Mouse (Mus musculus) c-Kit-positive CD71-negative TER-119-negative erythroid progenitor cells, embryonic 14.5 days (primary cell): ENCODE results near the gene Gm9945.

ENCODE experiments used
- DNase-seq: peaks from one replicate; pipeline ENCODE4 v3.0.0-alpha.2; 2013; ENCODE audit warnings: low read depth

Gm9945 gene

GRCm38 (mm10) chr11:53479783-53480301 lies at the start of gene Gm9945, which contains the start of gene Sowaha:
TSS of gene Gm9945 (plus strand) at chr11:53480166.
TSS of gene Sowaha (minus strand) at chr11:53480274.
- DNase-seq, result no peak

- peak; percentile 22 for DNase-seq
Measured at GRCm38 (mm10) chr11:53430300-53430669, 49.7 kb upstream of the Gm9945 start.

GRCm38 (mm10) chr11:53430670-53431346 lies 49.2 kb upstream of the Gm9945 start, which contains the start of the genes Uqcrq and Gdf9:
TSS of gene Uqcrq (minus strand) at chr11:53430831.
TSS of gene Gdf9 (plus strand) at chr11:53431023.
- peak; percentile 99 for DNase-seq

- DNase-seq, result no peak
Measured at GRCm38 (mm10) chr11:53431347-53432056, 48.5 kb upstream of the Gm9945 start.

- no peak for DNase-seq
Measured at GRCm38 (mm10) chr11:53433057-53433456, 46.9 kb upstream of the Gm9945 start.

GRCm38 (mm10) chr11:53435504-53435903 lies 44.5 kb upstream of the Gm9945 start:
- no peak for DNase-seq

- DNase-seq, result no peak
Measured at GRCm38 (mm10) chr11:53436338-53436737, 43.6 kb upstream of the Gm9945 start.

GRCm38 (mm10) chr11:53441921-53442320 lies 38.0 kb upstream of the Gm9945 start:
- no peak for DNase-seq

GRCm38 (mm10) chr11:53443861-53444260 lies 36.1 kb upstream of the Gm9945 start:
- no peak for DNase-seq

GRCm38 (mm10) chr11:53445562-53445961 lies 34.4 kb upstream of the Gm9945 start:
- DNase-seq, result no peak

GRCm38 (mm10) chr11:53446183-53446582 lies 33.8 kb upstream of the Gm9945 start:
- no peak for DNase-seq

GRCm38 (mm10) chr11:53447996-53448395 lies 32.0 kb upstream of the Gm9945 start:
- no peak for DNase-seq

- no peak for DNase-seq
Measured at GRCm38 (mm10) chr11:53448529-53448928, 31.4 kb upstream of the Gm9945 start.

GRCm38 (mm10) chr11:53450070-53450705 lies 29.8 kb upstream of the Gm9945 start:
- no peak for DNase-seq

- no peak for DNase-seq
Measured at GRCm38 (mm10) chr11:53451361-53451760, 28.6 kb upstream of the Gm9945 start.

- no peak for DNase-seq
Measured at GRCm38 (mm10) chr11:53452396-53452795, 27.6 kb upstream of the Gm9945 start.

GRCm38 (mm10) chr11:53453031-53453430 lies 26.9 kb upstream of the Gm9945 start:
- no peak for DNase-seq

GRCm38 (mm10) chr11:53456474-53457371 lies 23.2 kb upstream of the Gm9945 start, which contains the start of the genes Gm10447 and Shroom1:
TSS of gene Gm10447 (minus strand) at chr11:53457110.
TSS of gene Shroom1 (plus strand) at chr11:53457205.
- no peak for DNase-seq

- DNase-seq, result no peak
Measured at GRCm38 (mm10) chr11:53457372-53457954, 22.5 kb upstream of the Gm9945 start.

- DNase-seq, result no peak
Measured at GRCm38 (mm10) chr11:53458996-53459395, 21.0 kb upstream of the Gm9945 start.

GRCm38 (mm10) chr11:53460192-53460591 lies 19.8 kb upstream of the Gm9945 start:
- no peak for DNase-seq
